Mouse (Mus musculus): ENCODE results near the gene Nodal. TPM values are rescaled to one million over a fixed set of nuclear protein-coding genes. Genes with fewer than 3 reads are reported as not detected.

Nodal gene
- total and polyA plus RNA-seq, 3 experiments, result not detected

DNA sequence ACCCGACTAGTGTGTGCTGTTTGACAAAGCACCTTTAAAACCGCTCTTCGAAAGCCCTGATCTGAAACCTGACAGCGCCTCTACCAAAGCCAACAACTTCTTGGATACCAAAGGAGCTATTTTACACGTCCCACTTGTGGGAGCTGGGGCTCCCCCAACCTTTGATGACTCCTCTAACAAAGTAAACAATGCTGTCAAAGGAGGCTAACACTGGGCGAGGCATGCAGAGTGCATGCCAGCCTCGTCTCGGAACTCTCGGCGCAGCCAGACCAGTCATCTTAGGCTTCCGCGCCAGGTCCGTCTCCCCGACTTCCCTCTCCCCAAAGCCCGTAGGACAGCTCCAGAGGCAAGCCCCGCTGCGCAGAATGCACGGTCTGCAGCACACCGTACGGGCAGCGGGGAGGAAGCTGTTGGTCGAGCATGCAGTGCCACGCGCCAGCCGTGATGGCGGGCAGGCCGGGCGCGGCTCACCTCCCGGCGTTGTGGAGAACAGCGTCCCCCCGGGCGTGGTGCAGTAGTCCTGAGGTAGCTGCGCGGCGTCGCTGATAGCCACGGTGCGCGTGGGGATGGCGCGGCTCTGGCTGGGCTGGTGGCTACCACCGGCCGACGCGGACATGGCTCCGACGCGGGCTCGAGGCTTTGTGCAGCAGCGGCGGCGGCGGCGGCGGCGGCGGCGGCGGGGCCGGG, 34.3 kb downstream of the Nodal start:
- peak; percentile 58 for DNase-seq (ENCODE audit: low read depth, low spot score)
- H3K4me1 ChIP-seq (ENCODE audit: control insufficient read depth in 1 of 2, insufficient read depth in 2 of 2, low read length in 2 of 2), result peaks cover 8 to 31% of the 10 kb centered on the region in 2 experiments
- peak; percentile 69 for TF ChIP-seq MAX (IDR thresholded peaks at IDR 0.05; ENCODE audit: low read length)
- peak; percentile 79 for TF ChIP-seq MXI1 (IDR thresholded peaks at IDR 0.05; ENCODE audit: low read depth, low read length)
- TF ChIP-seq CHD1 (IDR thresholded peaks at IDR 0.05; ENCODE audit: low read depth, low read length), result 0 out of 2 replicates have a peak, but pooled peaks have one; percentile 77
- no peak for TF ChIP-seq MYB (IDR thresholded peaks at IDR 0.05; ENCODE audit: low read depth, low read length)
- TF ChIP-seq CHD2 (IDR thresholded peaks at IDR 0.05; ENCODE audit: low read length), result no peak
- peak overlapping the region; percentile 96 for H3K9ac ChIP-seq (ENCODE audit: control insufficient read depth, low read depth, low read length, poor library complexity, severe bottlenecking)
- peaks cover 51% of the 10 kb centered on the region for H3K79me2 ChIP-seq (ENCODE audit: control insufficient read depth, insufficient read depth, low read length, poor library complexity)
- H3K9me3 ChIP-seq (replicated peaks; ENCODE audit: insufficient read depth, low read length), result no peaks in the 10 kb centered on the region
- peaks cover 3 to 37% of the 10 kb centered on the region in 2 experiments; a peak in 3 of 4 replicates for H3K36me3 ChIP-seq (ENCODE audit: control insufficient read depth in 1 of 2, insufficient read depth in 2 of 2, low read length in 2 of 2)
- H3K27me3 ChIP-seq (ENCODE audit: control insufficient read depth in 1 of 2, insufficient read depth in 2 of 2, low read length in 2 of 2), result no peaks in the 10 kb centered on the region
- H3K27ac ChIP-seq (ENCODE audit: control insufficient read depth, low read depth, low read length), result peak overlapping the region; percentile 86
- H3K4me3 ChIP-seq (ENCODE audit: control insufficient read depth in 1 of 2, insufficient read depth in 1 of 2, low read depth in 2 of 2, low read length in 2 of 2), result peak overlapping the region; percentile 89 to 97

GRCm38 (mm10) chr10:61452645-61453044, 34.9 kb downstream of the Nodal start, which contains the start of gene Eif4ebp2:
Gene Eif4ebp2, minus strand, starts transcription at chr10:61452661.
- peak; percentile 98 for DNase-seq (ENCODE audit: low read depth, low spot score)
- Histone ChIP-seq H3K4me3 (ENCODE audit: control insufficient read depth in 1 of 2, insufficient read depth in 1 of 2, low read depth in 2 of 2, low read length in 2 of 2) (peak within 1 kb of the TSS; percentile 89 to 97), H3K79me2 (ENCODE audit: control insufficient read depth, insufficient read depth, low read length, poor library complexity) (peaks cover 45% of the 10 kb centered on the region), H3K27ac (ENCODE audit: control insufficient read depth, low read depth, low read length) (peak within 1 kb of the TSS; percentile 86), H3K27me3 (ENCODE audit: control insufficient read depth in 1 of 2, insufficient read depth in 2 of 2, low read length in 2 of 2) (no peaks in the 10 kb centered on the region), H3K9ac (ENCODE audit: control insufficient read depth, low read depth, low read length, poor library complexity, severe bottlenecking) (peak within 1 kb of the TSS; percentile 96), H3K4me1 (ENCODE audit: control insufficient read depth in 1 of 2, insufficient read depth in 2 of 2, low read length in 2 of 2) (peaks cover 8 to 31% of the 10 kb centered on the region in 2 experiments), H3K9me3 (replicated peaks; ENCODE audit: insufficient read depth, low read length) (no peaks in the 10 kb centered on the region), H3K36me3 (ENCODE audit: control insufficient read depth in 1 of 2, insufficient read depth in 2 of 2, low read length in 2 of 2) (peaks cover 2 to 32% of the 10 kb centered on the region in 2 experiments; a peak in 3 of 4 replicates)
- TF ChIP-seq USF1 (IDR thresholded peaks at IDR 0.05; ENCODE audit: low read depth, low read length) (peak; percentile 58; the same call in 1 of the 2 replicates), MAFK (IDR thresholded peaks at IDR 0.05; ENCODE audit: borderline replicate concordance, low read depth, low read length) (no peak), USF2 (IDR thresholded peaks at IDR 0.05; ENCODE audit: borderline replicate concordance in 1 of 2, insufficient read depth in 1 of 2, low read depth in 1 of 2, low read length in 2 of 2) (no peak), GABPA (IDR thresholded peaks at IDR 0.05; ENCODE audit: low read depth, low read length) (no peak), TBP (IDR thresholded peaks at IDR 0.05; ENCODE audit: low read depth, low read length) (peak; percentile 84), MAX (IDR thresholded peaks at IDR 0.05; ENCODE audit: low read length) (no peak), RAD21 (IDR thresholded peaks at IDR 0.05; ENCODE audit: low read depth, low read length) (no peak), MXI1 (IDR thresholded peaks at IDR 0.05; ENCODE audit: low read depth, low read length) (no peak), MAZ (IDR thresholded peaks at IDR 0.05; ENCODE audit: low read depth, low read length) (no peak), ZMIZ1 (IDR thresholded peaks at IDR 0.05; ENCODE audit: low read depth, low read length) (peak; percentile 88), CTCF (IDR thresholded peaks at IDR 0.05 in 2 of 3, conservative IDR thresholded peaks at IDR 0.05 in 1 of 3; ENCODE audit: control insufficient read depth in 1 of 3, insufficient read depth in 1 of 3, low read depth in 2 of 3, low read length in 3 of 3, poor library complexity in 1 of 3, severe bottlenecking in 1 of 3) (0 out of 6 replicates have a peak, but pooled peaks of 1 of the 3 experiments have one; percentile 7), KAT2A (conservative IDR thresholded peaks at IDR 0.05; ENCODE audit: low read depth, low read length) (no peak), NELFE (IDR thresholded peaks at IDR 0.05; ENCODE audit: low read depth, low read length) (peak; percentile 86), E2F4 (IDR thresholded peaks at IDR 0.05; ENCODE audit: borderline replicate concordance, low read depth, low read length) (no peak), MEF2A (IDR thresholded peaks at IDR 0.05; ENCODE audit: extremely low read depth, insufficient replicate concordance, low read depth, low read length, poor library complexity, severe bottlenecking) (no peak), ZNF384 (IDR thresholded peaks at IDR 0.05; ENCODE audit: low read depth, low read length) (no peak), NRF1 (IDR thresholded peaks at IDR 0.05; ENCODE audit: insufficient read depth, low read depth, low read length, poor library complexity, severe bottlenecking) (no peak), CHD2 (IDR thresholded peaks at IDR 0.05; ENCODE audit: low read length) (no peak), TCF12 (IDR thresholded peaks at IDR 0.05; ENCODE audit: low read depth, low read length) (no peak), POLR2A (IDR thresholded peaks at IDR 0.05; ENCODE audit: control insufficient read depth in 1 of 2, insufficient read depth in 1 of 2, low read depth in 1 of 2, low read length in 2 of 2, poor library complexity in 1 of 2) (peak; percentile 79 to 86), POLR2AphosphoS5 (IDR thresholded peaks at IDR 0.05; ENCODE audit: borderline replicate concordance, low read depth, low read length) (no peak), HCFC1 (IDR thresholded peaks at IDR 0.05; ENCODE audit: low read depth, low read length) (peak; percentile 81), POLR2AphosphoS2 (IDR thresholded peaks at IDR 0.05; ENCODE audit: low read length) (peak; percentile 89), ELF1 (IDR thresholded peaks at IDR 0.05; ENCODE audit: low read depth, low read length) (peak; percentile 98), GATA1 (IDR thresholded peaks at IDR 0.05; ENCODE audit: low read depth, low read length) (no peak), ETS1 (IDR thresholded peaks at IDR 0.05; ENCODE audit: low read depth, low read length) (no peak), UBTF (IDR thresholded peaks at IDR 0.05; ENCODE audit: borderline replicate concordance, insufficient read depth, low read depth, low read length) (no peak), SIN3A (IDR thresholded peaks at IDR 0.05; ENCODE audit: low read length) (no peak; the same call in none of the 2 replicates)

Measured in MEL (cell line).